Mouse (Mus musculus): ENCODE data around the gene Chchd1. TPM values are rescaled to one million over a fixed set of nuclear protein-coding genes. Genes with fewer than 3 reads are reported as not detected.
A peak's percentile ranks its signal among the peaks of the same experiment; 100 is the strongest.

Gene Chchd1
- total RNA-seq (2021) (100 to 1,000 TPM in 1 of 2 experiments, 10 to 100 TPM in 1; 98.8 to 126 TPM), polyA plus RNA-seq (2012; rRNA removed) (66.8 and 89.0 TPM in 2 replicates)
- long read RNA-seq, transcript Chchd1-201 (3 exons, 616 nt), result major isoform, 81 of 82 reads
- long read RNA-seq, partial matches to known transcripts, result 0 of 82 reads
- long read RNA-seq, other reads (novel, unspliced or antisense), result 0 of 82 reads

DNA sequence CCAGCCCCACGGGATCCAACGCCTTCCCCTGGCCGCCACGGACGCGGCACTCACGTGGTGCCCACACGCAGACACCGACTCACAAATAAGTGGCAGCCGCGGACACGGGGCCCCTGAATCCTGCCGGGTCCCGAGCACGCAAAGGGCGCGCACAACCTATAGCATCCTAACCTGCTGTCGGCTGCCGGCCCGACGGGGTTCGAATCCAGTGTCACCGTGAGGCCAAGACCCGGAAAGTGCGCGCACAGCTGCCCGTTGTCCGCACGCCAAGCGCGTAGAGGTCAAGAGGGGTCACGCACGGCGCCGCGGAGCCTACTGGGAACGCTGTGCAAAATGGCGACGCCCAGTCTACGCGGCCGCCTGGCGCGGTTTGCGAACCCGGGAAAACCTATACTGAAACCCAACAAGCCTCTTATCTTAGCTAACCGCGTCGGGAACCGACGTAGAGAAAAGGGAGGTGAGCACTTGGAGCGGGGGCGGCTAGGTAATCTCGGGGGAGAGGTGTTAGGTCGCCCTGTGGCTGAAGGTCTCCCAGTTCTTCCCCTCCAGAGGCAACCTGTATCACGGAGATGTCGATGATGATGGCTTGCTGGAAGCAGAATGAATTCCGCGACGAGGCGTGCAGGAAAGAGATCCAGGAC is at the start of gene Chchd1:
Chchd1 (plus strand) TSS at position 266 of the 641 bp plus-strand sequence.
- H3K27me3 ChIP-seq (ENCODE audit: control insufficient read depth, insufficient read depth, low read length), result no peaks in the 10 kb centered on the region
- peaks cover 26% of the 10 kb centered on the region for H3K36me3 ChIP-seq (ENCODE audit: control insufficient read depth, insufficient read depth, low read length)
- peaks cover 5% of the 10 kb centered on the region for H3K4me1 ChIP-seq (ENCODE audit: control insufficient read depth, insufficient read depth, low read length)
- peak; percentile 92 to 96 for DNase-seq
- TF ChIP-seq CTCF (IDR thresholded peaks at IDR 0.05) (no peak), POLR2A (IDR thresholded peaks at IDR 0.05; ENCODE audit: insufficient read depth, low read depth, low read length) (peak; percentile 86)
- H3K27ac ChIP-seq, result peak within 1 kb of the TSS; percentile 95
- H3K9ac ChIP-seq (ENCODE audit: low read depth, low read length), result peak within 1 kb of the TSS; percentile 97
- H3K79me2 ChIP-seq (replicated peaks; ENCODE audit: control insufficient read depth, insufficient read depth, low read length), result peaks cover 2% of the 10 kb centered on the region
- H3K4me3 ChIP-seq, result peak within 1 kb of the TSS; percentile 93
- under 1% methylated on average over 61 of the region's 61 CpGs for WGBS
- intact Hi-C loops (cut with DNase I), result loop anchor here (2.0 kb wide), 1 partner anchor 28 kb away; the partner anchor contains the start of gene Sec24c

DNA sequence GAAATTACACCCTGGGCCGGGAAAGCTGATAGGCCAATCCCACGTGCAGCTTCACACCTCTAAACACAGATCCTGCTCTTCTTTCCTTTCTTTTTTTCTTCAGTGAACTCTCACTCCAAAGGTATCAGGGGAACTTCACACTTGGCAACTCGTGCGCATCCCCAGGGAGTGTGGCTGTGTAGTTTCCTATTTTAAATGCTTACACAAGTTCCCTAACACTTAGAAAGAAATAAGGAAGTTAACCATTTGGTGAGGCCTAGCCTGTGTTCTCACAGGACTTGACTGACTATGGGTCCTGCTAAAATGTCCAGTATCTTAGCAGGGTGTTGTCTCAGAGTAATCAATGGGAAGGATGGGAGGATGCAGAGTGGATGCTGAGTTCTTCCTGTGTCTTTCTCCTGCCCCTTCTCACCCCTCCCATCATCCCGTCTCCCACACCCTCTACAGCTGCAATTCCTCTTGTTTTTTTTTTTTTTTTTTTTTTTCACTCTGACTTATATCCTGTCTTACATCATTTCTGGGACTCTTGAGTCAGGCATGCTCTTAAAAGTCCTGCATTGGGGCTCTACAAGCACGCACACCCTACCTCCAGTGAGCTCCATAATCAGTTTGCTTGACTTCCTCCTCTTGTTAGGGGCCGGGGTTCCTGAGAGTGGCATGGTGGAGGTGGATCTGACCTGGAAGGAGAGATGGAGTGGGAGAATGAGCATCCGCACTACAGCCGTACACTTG is 48.0 kb upstream of the Chchd1 start:
- intact Hi-C loops (cut with DNase I), result no loop called here
- H3K27me3 ChIP-seq (ENCODE audit: control insufficient read depth, insufficient read depth, low read length), result no peaks in the 10 kb centered on the region
- DNase-seq, result no peak
- WGBS, result 45% methylated on average over 9 of the region's 9 CpGs
- H3K36me3 ChIP-seq (ENCODE audit: control insufficient read depth, insufficient read depth, low read length), result no peaks in the 10 kb centered on the region
- no peaks in the 10 kb centered on the region for H3K79me2 ChIP-seq (replicated peaks; ENCODE audit: control insufficient read depth, insufficient read depth, low read length)
- peak overlapping the region; percentile 5 for H3K27ac ChIP-seq
- no peak overlapping the region for H3K9ac ChIP-seq (ENCODE audit: low read depth, low read length)
- no peak overlapping the region for H3K4me3 ChIP-seq
- no peak for TF ChIP-seq EP300 (IDR thresholded peaks at IDR 0.05; ENCODE audit: insufficient read depth, low read depth, low read length)
- H3K4me1 ChIP-seq (ENCODE audit: control insufficient read depth, insufficient read depth, low read length), result peaks cover 3% of the 10 kb centered on the region

DNA sequence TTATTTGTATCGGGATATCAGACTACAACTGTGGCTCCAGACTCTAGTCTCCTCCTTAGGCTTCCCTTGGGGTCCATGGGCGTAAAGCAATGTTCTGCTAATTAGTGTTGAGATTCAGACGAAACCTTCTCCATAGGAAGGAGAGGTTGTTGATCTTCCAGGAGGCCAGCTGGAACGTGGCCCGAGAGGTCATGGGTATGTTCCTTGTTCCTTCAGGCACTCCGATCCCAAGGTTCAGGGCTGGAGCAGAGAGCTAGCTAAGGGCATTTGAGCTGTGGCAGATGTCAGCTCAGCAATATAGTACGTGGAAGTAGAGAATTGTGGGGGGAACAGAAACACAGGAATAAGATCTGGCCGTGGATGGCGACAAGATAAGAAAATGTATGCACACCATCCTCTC is 47.1 kb upstream of the Chchd1 start:
- peak overlapping the region; percentile 5; the same call in 1 of the 2 replicates for H3K27ac ChIP-seq
- no peak overlapping the region for H3K4me3 ChIP-seq

DNA sequence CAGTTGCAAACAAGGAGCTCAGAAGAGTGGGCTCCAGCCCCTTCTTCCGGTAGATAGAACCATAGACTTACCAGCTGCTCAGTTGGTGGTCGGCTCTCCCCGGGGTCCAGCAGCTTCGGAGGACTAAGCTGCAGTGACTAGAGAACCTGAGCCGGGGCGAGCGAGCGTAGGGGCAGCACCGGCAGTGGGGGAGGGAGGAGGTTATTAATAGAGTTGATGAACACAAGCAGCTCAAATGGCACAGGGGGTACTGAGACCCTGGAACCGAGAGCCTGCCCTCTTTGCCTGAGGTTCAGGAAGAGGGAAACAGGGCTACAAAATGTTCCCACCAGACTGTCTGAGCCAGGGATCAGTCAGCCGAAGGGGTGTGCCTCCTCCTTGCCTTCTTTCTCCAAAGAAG is 46.4 kb upstream of the Chchd1 start, which contains the start of gene Myoz1:
Myoz1 (minus strand) TSS at position 180 of the 400 bp plus-strand sequence.
- Histone ChIP-seq H3K27ac (peak within 1 kb of the TSS; percentile 5), H3K79me2 (replicated peaks; ENCODE audit: control insufficient read depth, insufficient read depth, low read length) (no peaks in the 10 kb centered on the region), H3K4me1 (ENCODE audit: control insufficient read depth, insufficient read depth, low read length) (peaks cover 3% of the 10 kb centered on the region), H3K9ac (ENCODE audit: low read depth, low read length) (no peak within 1 kb of the TSS), H3K36me3 (ENCODE audit: control insufficient read depth, insufficient read depth, low read length) (no peaks in the 10 kb centered on the region), H3K4me3 (no peak within 1 kb of the TSS), H3K27me3 (ENCODE audit: control insufficient read depth, insufficient read depth, low read length) (no peaks in the 10 kb centered on the region)
- DNase-seq, result no peak
- TF ChIP-seq EP300 (IDR thresholded peaks at IDR 0.05; ENCODE audit: insufficient read depth, low read depth, low read length), result no peak
- no peak for TF ChIP-seq CTCF (IDR thresholded peaks at IDR 0.05)
- 40% methylated on average over 11 of the region's 11 CpGs for WGBS
- intact Hi-C loops (cut with DNase I), result no loop called here

More for the DNA sequence above, 47.1 kb upstream of the Chchd1 start:
- Histone ChIP-seq H3K9ac (ENCODE audit: low read depth, low read length) (no peak overlapping the region), H3K27me3 (ENCODE audit: control insufficient read depth, insufficient read depth, low read length) (no peaks in the 10 kb centered on the region), H3K4me1 (ENCODE audit: control insufficient read depth, insufficient read depth, low read length) (peaks cover 3% of the 10 kb centered on the region), H3K79me2 (replicated peaks; ENCODE audit: control insufficient read depth, insufficient read depth, low read length) (no peaks in the 10 kb centered on the region), H3K36me3 (ENCODE audit: control insufficient read depth, insufficient read depth, low read length) (no peaks in the 10 kb centered on the region)
- intact Hi-C loops (cut with DNase I), result no loop called here
- no peak for DNase-seq
- WGBS, result 41% methylated on average over 9 of the region's 9 CpGs
- no peak for TF ChIP-seq POLR2A (IDR thresholded peaks at IDR 0.05; ENCODE audit: insufficient read depth, low read depth, low read length)
- TF ChIP-seq EP300 (IDR thresholded peaks at IDR 0.05; ENCODE audit: insufficient read depth, low read depth, low read length), result no peak
- TF ChIP-seq CTCF (IDR thresholded peaks at IDR 0.05), result no peak

DNA sequence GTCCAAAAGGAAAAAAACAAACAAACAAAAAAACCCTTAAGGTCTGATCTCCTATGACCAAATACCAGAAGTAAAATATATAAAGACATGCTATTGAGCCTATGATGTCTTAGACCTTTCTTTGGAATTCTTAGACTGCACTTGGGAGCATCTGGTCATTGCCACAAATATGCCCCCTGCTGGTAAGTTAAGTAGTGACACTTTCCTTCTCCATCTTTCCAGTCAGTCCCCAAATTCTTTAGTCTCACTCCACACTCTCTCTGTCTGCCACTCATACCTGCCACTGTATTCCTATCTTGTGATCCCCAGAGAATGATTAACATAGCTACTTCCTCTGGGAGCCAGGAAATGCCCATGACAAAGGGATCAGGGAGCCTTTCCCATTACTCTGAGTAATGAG is 44.5 kb upstream of the Chchd1 start:
- no peaks in the 10 kb centered on the region for H3K27me3 ChIP-seq (ENCODE audit: control insufficient read depth, insufficient read depth, low read length)
- no peak overlapping the region for H3K9ac ChIP-seq (ENCODE audit: low read depth, low read length)
- no peaks in the 10 kb centered on the region for H3K79me2 ChIP-seq (replicated peaks; ENCODE audit: control insufficient read depth, insufficient read depth, low read length)
- no peaks in the 10 kb centered on the region for H3K36me3 ChIP-seq (ENCODE audit: control insufficient read depth, insufficient read depth, low read length)
- TF ChIP-seq CTCF (IDR thresholded peaks at IDR 0.05) (peak; percentile 88), EP300 (IDR thresholded peaks at IDR 0.05; ENCODE audit: insufficient read depth, low read depth, low read length) (no peak)
- no peak overlapping the region for H3K4me3 ChIP-seq
- H3K27ac ChIP-seq, result no peak overlapping the region
- peaks cover 3% of the 10 kb centered on the region for H3K4me1 ChIP-seq (ENCODE audit: control insufficient read depth, insufficient read depth, low read length)
- intact Hi-C loops (cut with DNase I), result loop anchor here (1.0 kb wide), 1 partner anchor 82 kb away; no protein-coding TSS in a partner anchor
- DNase-seq, result no peak

DNA sequence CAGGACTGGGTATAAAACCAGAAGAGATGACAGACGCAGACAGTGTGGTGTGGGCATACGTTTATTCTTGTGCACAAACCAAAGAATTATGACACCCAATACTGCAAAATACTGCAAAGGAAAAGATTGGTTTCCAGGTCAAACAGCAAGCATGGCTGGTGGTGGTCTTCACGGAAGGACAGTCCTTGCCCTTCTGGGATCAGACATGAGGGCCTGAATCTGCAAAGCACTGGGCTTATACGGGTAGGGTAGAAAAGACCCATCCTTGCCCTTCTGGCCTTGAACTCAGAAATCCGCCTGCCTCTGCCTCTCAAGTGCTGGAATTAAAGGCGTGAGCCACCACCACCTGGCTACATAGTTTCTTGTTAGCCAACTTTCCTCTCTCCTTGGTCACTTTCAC is 43.9 kb upstream of the Chchd1 start:
- peaks cover 3% of the 10 kb centered on the region for H3K4me1 ChIP-seq (ENCODE audit: control insufficient read depth, insufficient read depth, low read length)
- no peaks in the 10 kb centered on the region for H3K36me3 ChIP-seq (ENCODE audit: control insufficient read depth, insufficient read depth, low read length)
- intact Hi-C loops (cut with DNase I), result loop anchor here (1.0 kb wide), 1 partner anchor 83 kb away; no protein-coding TSS in a partner anchor
- H3K27ac ChIP-seq, result no peak overlapping the region
- WGBS, result 70% methylated on average over 6 of the region's 6 CpGs
- H3K9ac ChIP-seq (ENCODE audit: low read depth, low read length), result no peak overlapping the region
- H3K4me3 ChIP-seq, result no peak overlapping the region
- DNase-seq, result no peak
- H3K27me3 ChIP-seq (ENCODE audit: control insufficient read depth, insufficient read depth, low read length), result no peaks in the 10 kb centered on the region
- TF ChIP-seq POLR2A (IDR thresholded peaks at IDR 0.05; ENCODE audit: insufficient read depth, low read depth, low read length) (0 out of 2 replicates have a peak, but pooled peaks have one; percentile 36), EP300 (IDR thresholded peaks at IDR 0.05; ENCODE audit: insufficient read depth, low read depth, low read length) (no peak), CTCF (IDR thresholded peaks at IDR 0.05) (no peak)
- no peaks in the 10 kb centered on the region for H3K79me2 ChIP-seq (replicated peaks; ENCODE audit: control insufficient read depth, insufficient read depth, low read length)

Data from heart, adult 2 months (tissue).